Mouse (Mus musculus): Measurements from ENCODE around the gene Sestd1.

DNA sequence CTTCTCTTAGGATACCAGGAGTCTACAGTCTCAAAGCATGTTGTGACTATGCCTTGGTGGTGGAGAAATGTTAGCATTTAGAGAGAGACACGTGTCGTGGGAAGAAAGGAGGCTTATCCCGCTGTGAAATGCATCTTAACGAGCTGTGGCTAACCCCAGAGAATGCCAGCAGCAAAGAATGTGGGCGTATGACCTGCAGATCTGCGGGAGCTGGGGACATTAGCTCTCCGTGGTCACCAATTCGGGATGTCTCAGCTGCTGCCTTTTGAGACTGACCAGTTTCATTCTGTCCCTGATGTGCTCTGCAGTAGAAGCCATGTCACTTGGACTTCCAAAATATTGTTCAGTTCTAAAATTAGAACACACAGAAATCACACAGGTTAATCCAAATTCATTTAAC is 93.5 kb downstream of the Sestd1 start:
- TF ChIP-seq CTCF (IDR thresholded peaks at IDR 0.05; ENCODE audit: control insufficient read depth, insufficient read depth, insufficient read length) (no peak), USF1 (IDR thresholded peaks at IDR 0.05; ENCODE audit: low read depth) (no peak)

Measured in C2C12 (cell line).